ENCODE assay signal across 8 mouse cellular contexts in the genomic region with DNA sequence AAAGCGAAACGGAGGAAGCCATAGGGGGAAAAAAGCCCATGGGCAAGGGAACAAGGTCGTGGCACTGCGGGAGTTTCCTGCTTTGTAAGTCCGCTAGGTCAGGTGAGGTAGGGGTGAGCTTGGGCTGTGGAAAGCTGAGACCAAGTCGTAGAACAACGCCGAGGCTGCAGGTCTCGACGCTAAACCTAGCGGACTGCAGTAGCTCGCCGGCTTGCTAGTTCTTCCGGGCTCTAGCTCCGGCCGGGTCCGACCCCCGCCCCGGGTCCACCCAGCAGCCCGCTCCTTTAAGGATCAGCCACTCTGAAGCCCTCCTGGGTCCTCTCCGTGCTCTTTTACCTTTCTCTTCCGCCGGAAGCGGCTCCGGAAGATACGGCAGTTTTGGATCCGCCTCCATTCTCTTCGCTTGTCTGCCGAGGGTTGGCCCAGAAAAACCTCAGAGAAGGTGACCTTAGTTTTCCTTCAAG. TPM values are rescaled to one million over a fixed set of nuclear protein-coding genes. Genes with fewer than 3 reads are reported as not detected.
A peak's percentile ranks its signal among the peaks of the same experiment; 100 is the strongest.
DNase-seq lines count a peak whose midpoint lies in the region; ATAC-seq lines count a peak whose summit lies in the region.

No protein-coding gene starts in this region.

- peaks cover 16% of the 10 kb centered on the region for H3K27me3 ChIP-seq in embryonic facial prominence, embryonic 13.5 days
- H3K27me3 ChIP-seq in midbrain, embryonic 16.5 days (ENCODE audit: control insufficient read depth, insufficient read depth, low read depth, low read length) = peaks cover 22% of the 10 kb centered on the region

- H3K9ac ChIP-seq in embryonic facial prominence, embryonic 13.5 days = peak overlapping the region; percentile 87
- peak overlapping the region; percentile 84 for H3K9ac ChIP-seq in midbrain, embryonic 16.5 days (ENCODE audit: low read depth, low read length)

- no peaks in the 10 kb centered on the region for H3K36me3 ChIP-seq in embryonic facial prominence, embryonic 13.5 days
- no peaks in the 10 kb centered on the region for H3K36me3 ChIP-seq in midbrain, embryonic 16.5 days (ENCODE audit: control insufficient read depth, insufficient read depth, low read length)

- H3K4me1 ChIP-seq in embryonic facial prominence, embryonic 13.5 days = peaks cover 28% of the 10 kb centered on the region
- peaks cover 20% of the 10 kb centered on the region for H3K4me1 ChIP-seq in midbrain, embryonic 16.5 days (ENCODE audit: control insufficient read depth, insufficient read depth, low read length)

- peak overlapping the region; percentile 75 for H3K4me2 ChIP-seq in embryonic facial prominence, embryonic 13.5 days
- peak overlapping the region; percentile 85 for H3K4me2 ChIP-seq in midbrain, embryonic 16.5 days (ENCODE audit: low read length)

- no peak for ATAC-seq in embryonic facial prominence, embryonic 13.5 days (ENCODE audit: insufficient number of reproducible peaks, insufficient read depth, low FRiP score, low TSS enrichment, low read depth)
- ATAC-seq in midbrain, embryonic 16.5 days = peak; percentile 80

- peak overlapping the region; percentile 76 for H3K27ac ChIP-seq in embryonic facial prominence, embryonic 13.5 days
- H3K27ac ChIP-seq in midbrain, embryonic 16.5 days (ENCODE audit: low read length) = peak overlapping the region; percentile 88

- under 1% methylated on average over 29 of the region's 29 CpGs for WGBS in embryonic facial prominence, embryonic 13.5 days
- WGBS in midbrain, embryonic 16.5 days = 0% methylated on average over 29 of the region's 29 CpGs

- DNase-seq in left cerebral cortex, adult 18-20 months (ENCODE audit: low spot score in 2 of 2) = peak; percentile 69 to 76
- no peak for DNase-seq in left cerebral cortex, adult 11 months (ENCODE audit: low spot score)
- DNase-seq in heart, adult 9 months (ENCODE audit: low spot score in 2 of 2) = peak; percentile 68 to 75
- peak; percentile 81 to 85 for DNase-seq in kidney, adult 8-10 months
- DNase-seq in liver = peak; percentile 69
- DNase-seq in spleen, postnatal 36 days (ENCODE audit: low spot score in 2 of 2) = peak; percentile 71 to 74

- H3K9me3 ChIP-seq in embryonic facial prominence, embryonic 13.5 days = no peaks in the 10 kb centered on the region
- H3K9me3 ChIP-seq in midbrain, embryonic 16.5 days (replicated peaks; ENCODE audit: control insufficient read depth, low read length, poor library complexity, severe bottlenecking) = no peaks in the 10 kb centered on the region

- peak overlapping the region; percentile 63 for H3K4me3 ChIP-seq in embryonic facial prominence, embryonic 13.5 days
- peak overlapping the region; percentile 65 for H3K4me3 ChIP-seq in midbrain, embryonic 16.5 days (ENCODE audit: low read depth, low read length)

RNA-seq across cellular contexts. Expression of gene Hpdl, which starts 3.1 kb away (rescaled TPM):
- 1 to 10 TPM; 1.5 to 1.6 TPM for total RNA-seq in left cerebral cortex, adult 18-20 months (2021)
- 0.70 and 1.0 TPM in 2 replicates for polyA plus RNA-seq in embryonic facial prominence, embryonic 13.5 days (2015; fragmentation: Nextera tagmentation; extraction: Ambion mirVana)
- 0.59 and 0.82 TPM in 2 replicates for polyA plus RNA-seq in midbrain, embryonic 16.5 days (2015; fragmentation: Nextera tagmentation; extraction: Ambion mirVana)

RNA-seq across cellular contexts. Expression of gene Mutyh, which starts 17.1 kb away (rescaled TPM):
- total RNA-seq in left cerebral cortex, adult 18-20 months (2021) = 1 to 10 TPM; 2.0 to 3.3 TPM
- 16.7 and 19.7 TPM in 2 replicates for polyA plus RNA-seq in embryonic facial prominence, embryonic 13.5 days (2015; fragmentation: Nextera tagmentation; extraction: Ambion mirVana)
- 7.2 and 7.6 TPM in 2 replicates for polyA plus RNA-seq in midbrain, embryonic 16.5 days (2015; fragmentation: Nextera tagmentation; extraction: Ambion mirVana)

RNA-seq across cellular contexts. Expression of gene Toe1, which starts 17.1 kb away (rescaled TPM):
- total RNA-seq in left cerebral cortex, adult 18-20 months (2021) = 10 to 100 TPM; 12.5 to 15.1 TPM
- 35.5 and 39.1 TPM in 2 replicates for polyA plus RNA-seq in embryonic facial prominence, embryonic 13.5 days (2015; fragmentation: Nextera tagmentation; extraction: Ambion mirVana)
- 32.5 and 34.5 TPM in 2 replicates for polyA plus RNA-seq in midbrain, embryonic 16.5 days (2015; fragmentation: Nextera tagmentation; extraction: Ambion mirVana)

RNA-seq across cellular contexts. Expression of gene Zswim5, which starts 52.6 kb away (rescaled TPM):
- 10 to 100 TPM in 1 of 2 experiments, 1 to 10 TPM in 1; 9.6 to 10.9 TPM for total RNA-seq in left cerebral cortex, adult 18-20 months (2021)
- polyA plus RNA-seq in embryonic facial prominence, embryonic 13.5 days (2015; fragmentation: Nextera tagmentation; extraction: Ambion mirVana) = 0.66 and 0.85 TPM in 2 replicates
- 4.2 and 5.1 TPM in 2 replicates for polyA plus RNA-seq in midbrain, embryonic 16.5 days (2015; fragmentation: Nextera tagmentation; extraction: Ambion mirVana)
